Mouse (Mus musculus) intestine, embryonic 15.5 days (tissue): ENCODE results near the gene Parvg. TPM values are rescaled to one million over a fixed set of nuclear protein-coding genes. Genes with fewer than 3 reads are reported as not detected.

ENCODE experiments used
- ATAC-seq: fragments of 200-750 bp; cut with Nextera tagmentation; 2 replicates; pipeline ENCODE4 v1.8.0; 2017; ENCODE audit warnings: moderate TSS enrichment, moderate library complexity
- H3K27ac ChIP-seq: fragments of 300-500 bp; sonication (generic); 2 replicates; pipeline ENCODE4 v1.5.1; 2015; ENCODE audit warnings: mild to moderate bottlenecking, inconsistent platforms
- H3K27me3 ChIP-seq: fragments of 300-500 bp; sonication (generic); replicated peaks from 2 replicates; pipeline ENCODE4 v1.6.1; 2015; ENCODE audit warnings: inconsistent platforms
- H3K36me3 ChIP-seq: fragments of 300-500 bp; sonication (generic); 2 replicates; pipeline ENCODE4 v1.6.1; 2015; ENCODE audit warnings: inconsistent platforms
- H3K4me1 ChIP-seq: fragments of 300-500 bp; sonication (generic); replicated peaks from 2 replicates; pipeline ENCODE4 v1.6.1; 2015; ENCODE audit warnings: inconsistent platforms
- H3K4me2 ChIP-seq: fragments of 300-500 bp; sonication (generic); replicated peaks from 2 replicates; pipeline ENCODE4 v1.6.1; 2015; ENCODE audit warnings: mild to moderate bottlenecking, inconsistent platforms
- H3K4me3 ChIP-seq: fragments of 300-500 bp; sonication (generic); replicated peaks from 2 replicates; pipeline ENCODE4 v1.5.1; 2015; ENCODE audit warnings: inconsistent platforms
- H3K9ac ChIP-seq: fragments of 300-500 bp; sonication (generic); 2 replicates; pipeline ENCODE4 v1.6.1; 2015; ENCODE audit warnings: inconsistent platforms
- H3K9me3 ChIP-seq: fragments of 300-500 bp; sonication (generic); 2 replicates; pipeline ENCODE4 v1.6.1; 2016; ENCODE audit warnings: inconsistent platforms
- WGBS: fragments of 180-500 bp; shearing (Covaris S2); methylation state at CpG from one replicate; pipeline ENCODE4 v1.1.7; 2015; 5-methylcytosine and 5-hydroxymethylcytosine counted together
- polyA plus RNA-seq: library from polyadenylated mRNA; unstranded; fragments of >200 nt; fragmentation: Nextera tagmentation; extraction: Ambion mirVana; gene quantifications from 2 replicates; pipeline ENCODE4 v1.2.1, GENCODE M21; 2015

Gene Parvg
- polyA plus RNA-seq, 1 experiment from 2014 or later, result 3.0 TPM

DNA sequence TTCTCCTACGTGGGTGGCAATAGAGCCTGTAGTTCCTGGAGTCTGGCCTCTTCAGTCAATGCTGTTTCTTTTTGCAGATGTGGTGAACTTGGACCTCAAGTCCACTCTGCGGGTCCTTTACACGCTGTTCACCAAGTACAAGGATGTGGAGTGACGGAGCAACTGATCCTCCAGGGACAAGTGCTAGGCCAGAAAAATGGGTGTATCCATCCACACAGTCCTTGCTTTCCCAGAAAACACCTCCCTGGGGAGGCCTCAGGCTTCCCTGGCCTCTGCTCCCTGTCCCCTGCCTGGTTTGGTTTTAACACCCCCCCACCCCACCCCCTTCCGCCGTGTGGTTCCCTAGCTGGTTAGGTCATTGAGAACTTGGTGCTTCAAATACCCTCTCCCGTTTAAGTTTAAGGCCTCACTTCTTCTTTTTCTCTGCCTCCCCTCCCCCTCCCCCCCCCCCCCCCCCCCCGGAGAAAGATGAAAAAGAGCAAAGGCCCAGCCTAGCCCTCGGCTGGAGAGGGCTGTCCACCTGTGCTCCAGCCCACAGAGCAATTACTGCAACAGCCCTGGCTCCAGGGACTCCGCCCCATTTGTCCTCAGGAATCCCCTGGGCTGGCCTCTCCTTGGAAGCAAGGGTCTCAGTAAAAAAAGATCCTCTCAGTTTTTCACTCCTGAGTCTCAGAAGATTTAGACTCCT, 10.8 kb upstream of the Parvg start:
- ATAC-seq, result peak; percentile 42; the same call in 1 of the 2 replicates
- WGBS, result 48% methylated on average over 10 of the region's 10 CpGs

GRCm38 (mm10) chr15:84313566-84313878, 10.3 kb upstream of the Parvg start:
- H3K4me1 ChIP-seq, result peaks cover 32% of the 10 kb centered on the region
- no peaks in the 10 kb centered on the region for H3K36me3 ChIP-seq
- 33% methylated on average over 9 of the region's 9 CpGs for WGBS
- no peaks in the 10 kb centered on the region for H3K9me3 ChIP-seq
- H3K4me3 ChIP-seq, result no peak overlapping the region
- no peak overlapping the region for H3K4me2 ChIP-seq
- no peak overlapping the region for H3K9ac ChIP-seq
- ATAC-seq, result peak; percentile 27; the same call in 1 of the 2 replicates
- H3K27me3 ChIP-seq, result no peaks in the 10 kb centered on the region
- 0 out of 2 replicates have a peak overlapping the region, but pooled peaks have one; percentile 18 for H3K27ac ChIP-seq

More for the DNA sequence above, 10.8 kb upstream of the Parvg start:
- Histone ChIP-seq H3K9me3 (no peaks in the 10 kb centered on the region), H3K9ac (no peak overlapping the region), H3K4me2 (no peak overlapping the region), H3K36me3 (no peaks in the 10 kb centered on the region), H3K4me1 (peaks cover 32% of the 10 kb centered on the region), H3K27ac (no peak overlapping the region), H3K4me3 (no peak overlapping the region), H3K27me3 (no peaks in the 10 kb centered on the region)

GRCm38 (mm10) chr15:84314420-84315080, 9.3 kb upstream of the Parvg start:
- Histone ChIP-seq H3K9ac (no peak overlapping the region), H3K4me1 (peaks cover 32% of the 10 kb centered on the region), H3K27me3 (no peaks in the 10 kb centered on the region), H3K9me3 (no peaks in the 10 kb centered on the region), H3K27ac (no peak overlapping the region), H3K36me3 (no peaks in the 10 kb centered on the region), H3K4me2 (no peak overlapping the region), H3K4me3 (no peak overlapping the region)
- WGBS, result 54% methylated on average over 18 of the region's 18 CpGs
- no peak for ATAC-seq

GRCm38 (mm10) chr15:84315276-84316046, 8.4 kb upstream of the Parvg start:
- ATAC-seq, result 0 out of 2 replicates have a peak, but pooled peaks have one; percentile 39
- Histone ChIP-seq H3K4me2 (no peak overlapping the region), H3K36me3 (no peaks in the 10 kb centered on the region), H3K27me3 (no peaks in the 10 kb centered on the region), H3K4me3 (no peak overlapping the region), H3K9me3 (no peaks in the 10 kb centered on the region), H3K27ac (no peak overlapping the region), H3K4me1 (peaks cover 32% of the 10 kb centered on the region), H3K9ac (no peak overlapping the region)
- WGBS, result 45% methylated on average over 15 of the region's 15 CpGs

DNA sequence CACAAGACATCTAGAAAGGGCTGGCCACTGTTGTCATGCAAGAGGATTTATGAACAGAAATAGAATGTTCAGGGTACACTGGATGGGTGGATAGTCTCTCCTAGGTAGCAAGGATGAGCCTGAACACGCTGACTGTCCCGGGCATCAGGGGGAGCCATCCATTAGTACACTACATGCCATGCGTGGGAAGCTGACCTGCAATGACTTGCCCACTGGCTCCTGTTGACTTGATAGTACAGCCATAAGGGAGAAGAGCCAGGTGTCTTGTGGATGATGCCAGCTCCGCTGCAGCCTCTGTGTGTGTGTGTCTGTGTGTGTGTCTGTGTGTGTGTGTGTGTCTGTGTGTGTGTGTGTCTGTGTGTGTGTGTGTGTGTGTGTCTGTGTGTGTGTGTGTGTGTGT, 4.4 kb upstream of the Parvg start:
- Histone ChIP-seq H3K27ac (no peak overlapping the region), H3K36me3 (no peaks in the 10 kb centered on the region), H3K4me1 (peaks cover 9% of the 10 kb centered on the region), H3K9ac (no peak overlapping the region), H3K4me3 (no peak overlapping the region), H3K4me2 (no peak overlapping the region), H3K9me3 (no peaks in the 10 kb centered on the region), H3K27me3 (no peaks in the 10 kb centered on the region)
- ATAC-seq, result no peak
- WGBS, result 95% methylated on average over 4 of the region's 4 CpGs

DNA sequence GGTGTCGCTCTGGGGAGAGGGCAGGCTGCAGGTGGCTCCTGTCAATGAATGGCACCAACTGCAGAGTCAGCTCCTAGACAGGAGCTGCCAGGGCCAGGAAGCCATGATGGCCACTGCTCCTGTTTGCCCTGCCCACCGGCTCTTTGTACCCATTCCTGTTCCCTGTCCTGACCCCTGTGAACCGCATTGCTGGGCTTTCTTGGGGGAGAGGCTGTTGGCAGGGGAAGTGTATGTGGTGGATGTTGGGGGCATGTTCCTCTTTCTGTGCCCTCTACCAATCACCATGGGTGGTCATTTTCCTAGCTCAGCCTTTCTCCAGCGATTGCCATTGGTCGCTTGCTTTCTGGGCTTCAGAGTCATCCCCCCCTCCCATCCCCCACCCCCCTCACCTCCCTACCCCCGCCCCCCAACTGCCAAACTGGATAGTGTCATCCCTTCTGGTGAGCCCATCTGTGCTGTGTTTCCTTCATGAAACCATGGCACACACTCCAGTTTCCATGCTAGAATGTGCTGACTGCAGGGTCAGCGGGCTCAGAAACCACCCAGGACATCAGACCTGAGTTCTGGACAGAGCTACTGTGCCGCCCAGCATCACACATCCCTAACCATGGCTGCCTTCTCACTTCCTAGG, 2.2 kb upstream of the Parvg start:
- Histone ChIP-seq H3K9ac (no peak overlapping the region), H3K4me3 (no peak overlapping the region), H3K27ac (no peak overlapping the region), H3K36me3 (no peaks in the 10 kb centered on the region), H3K9me3 (no peaks in the 10 kb centered on the region), H3K4me2 (no peak overlapping the region), H3K27me3 (no peaks in the 10 kb centered on the region), H3K4me1 (no peaks in the 10 kb centered on the region)
- no peak for ATAC-seq
- 79% methylated on average over 8 of the region's 8 CpGs for WGBS

DNA sequence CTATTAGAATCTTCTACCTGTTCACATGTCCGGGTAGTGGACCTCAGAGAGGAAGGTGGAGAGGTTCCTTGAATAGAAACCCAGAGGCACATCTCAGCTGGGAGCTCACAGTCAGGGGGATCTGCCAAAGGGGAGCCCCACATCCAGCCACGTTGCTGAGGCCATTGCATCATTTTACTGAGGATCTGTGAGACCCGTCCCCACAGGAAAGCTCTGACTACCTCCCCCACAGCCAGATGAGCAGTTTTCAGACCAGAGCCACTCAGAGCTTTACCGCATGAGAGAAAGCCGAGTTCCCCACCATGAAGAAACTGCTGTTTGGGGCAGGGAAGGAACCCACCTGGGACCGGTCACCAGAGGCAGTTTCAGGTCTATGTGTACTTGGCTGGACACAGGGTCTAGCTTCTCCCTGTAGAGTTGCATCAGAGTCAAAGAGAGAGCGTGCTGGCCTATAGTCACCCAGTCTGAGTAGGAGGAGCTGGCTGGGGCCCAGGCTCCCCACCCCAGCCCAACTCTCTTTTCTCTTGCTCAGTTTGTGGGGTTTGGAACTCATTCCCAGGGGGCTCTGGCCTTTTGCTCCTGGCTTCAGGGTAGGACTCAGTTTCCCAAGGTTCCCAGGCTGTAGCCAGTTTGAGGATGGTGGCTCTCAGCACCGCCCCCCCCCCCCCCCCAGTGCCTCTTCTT, 1.2 kb downstream of the Parvg start:
- Histone ChIP-seq H3K4me2 (no peak overlapping the region), H3K4me1 (no peaks in the 10 kb centered on the region), H3K9ac (no peak overlapping the region), H3K9me3 (no peaks in the 10 kb centered on the region), H3K27ac (no peak overlapping the region), H3K4me3 (no peak overlapping the region), H3K27me3 (no peaks in the 10 kb centered on the region), H3K36me3 (no peaks in the 10 kb centered on the region)
- ATAC-seq, result no peak
- 63% methylated on average over 8 of the region's 8 CpGs for WGBS

DNA sequence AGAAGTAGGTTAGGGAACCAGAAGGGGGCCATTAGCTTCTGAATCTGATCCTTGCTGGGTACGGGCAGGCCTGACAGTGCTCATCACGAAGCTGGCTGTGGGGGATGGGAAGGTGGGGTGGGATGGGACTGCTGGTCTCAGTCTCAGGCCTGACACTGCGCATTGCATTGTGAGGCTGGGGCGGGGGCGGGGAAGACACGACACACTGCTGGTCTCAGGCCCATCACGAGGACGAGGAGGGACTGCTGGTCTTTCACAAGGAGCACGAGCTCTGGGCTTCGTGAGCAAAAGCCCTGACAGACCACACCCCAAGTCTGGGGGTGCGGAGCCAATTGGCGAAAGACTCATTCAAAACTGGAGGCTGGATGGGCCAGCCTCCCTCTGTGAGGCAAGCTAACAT, 1.9 kb downstream of the Parvg start:
- 55% methylated on average over 12 of the region's 12 CpGs for WGBS
- Histone ChIP-seq H3K9ac (no peak overlapping the region), H3K36me3 (no peaks in the 10 kb centered on the region), H3K4me3 (no peak overlapping the region), H3K27me3 (no peaks in the 10 kb centered on the region), H3K4me1 (no peaks in the 10 kb centered on the region), H3K27ac (no peak overlapping the region), H3K4me2 (no peak overlapping the region), H3K9me3 (no peaks in the 10 kb centered on the region)
- no peak for ATAC-seq

GRCm38 (mm10) chr15:84328870-84329269, 5.0 kb downstream of the Parvg start:
- H3K27me3 ChIP-seq, result no peaks in the 10 kb centered on the region
- H3K9me3 ChIP-seq, result no peaks in the 10 kb centered on the region
- no peak overlapping the region for H3K27ac ChIP-seq
- H3K9ac ChIP-seq, result no peak overlapping the region
- no peak overlapping the region for H3K4me2 ChIP-seq
- H3K4me3 ChIP-seq, result no peak overlapping the region
- H3K4me1 ChIP-seq, result no peaks in the 10 kb centered on the region
- no peak for ATAC-seq
- H3K36me3 ChIP-seq, result no peaks in the 10 kb centered on the region
- WGBS, result 71% methylated on average over 10 of the region's 10 CpGs

DNA sequence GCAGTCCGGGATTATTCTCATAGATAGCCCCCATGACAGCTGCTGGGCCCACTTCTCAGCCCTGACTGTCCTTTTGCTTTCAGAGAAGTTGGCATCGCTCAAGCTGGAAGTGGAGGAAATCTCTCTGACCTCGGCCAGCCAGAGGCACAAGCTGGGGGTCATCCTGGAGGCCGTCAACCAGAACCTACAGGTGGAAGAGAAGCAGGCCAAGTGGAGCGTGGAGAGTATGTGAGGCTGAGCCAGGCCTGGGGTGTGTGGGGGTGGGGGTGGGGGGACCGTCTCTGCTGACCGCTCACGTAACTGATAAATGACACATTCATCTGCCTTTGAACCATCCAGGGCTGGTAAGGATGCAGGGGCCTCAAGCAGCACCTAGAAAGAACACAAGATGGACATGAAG, 6.1 kb downstream of the Parvg start:
- H3K36me3 ChIP-seq, result no peaks in the 10 kb centered on the region
- no peaks in the 10 kb centered on the region for H3K9me3 ChIP-seq
- 78% methylated on average over 8 of the region's 8 CpGs for WGBS
- no peaks in the 10 kb centered on the region for H3K4me1 ChIP-seq
- no peaks in the 10 kb centered on the region for H3K27me3 ChIP-seq
- H3K27ac ChIP-seq, result no peak overlapping the region
- no peak for ATAC-seq
- H3K4me2 ChIP-seq, result no peak overlapping the region
- H3K4me3 ChIP-seq, result no peak overlapping the region
- no peak overlapping the region for H3K9ac ChIP-seq

DNA sequence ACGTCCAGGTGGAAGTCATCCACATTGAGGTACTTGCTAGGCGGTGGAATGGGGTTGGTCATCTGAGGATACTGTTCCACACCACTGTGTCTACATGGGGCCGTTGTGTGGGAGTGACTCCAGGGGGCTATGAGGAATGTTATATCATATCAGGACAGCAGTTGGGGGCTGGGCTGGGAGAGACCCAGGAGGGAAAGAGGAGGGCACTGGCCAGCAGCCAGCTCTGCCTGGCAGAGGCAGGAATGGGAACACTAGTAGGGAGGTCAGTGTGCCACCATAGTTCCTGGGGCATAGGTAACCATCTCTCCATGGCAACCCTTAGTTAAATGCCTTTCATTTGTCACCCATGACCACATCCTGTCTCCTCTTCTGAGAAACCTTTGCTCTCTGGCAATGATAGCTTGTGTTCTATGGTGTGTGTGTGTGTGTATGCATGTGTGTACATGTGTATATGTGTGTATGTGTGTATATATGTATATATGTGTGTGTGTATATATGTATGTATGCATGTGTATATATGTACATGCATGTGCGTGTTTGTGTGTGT, 7.3 kb downstream of the Parvg start:
- H3K4me3 ChIP-seq, result no peak overlapping the region
- H3K9me3 ChIP-seq, result no peaks in the 10 kb centered on the region
- no peaks in the 10 kb centered on the region for H3K36me3 ChIP-seq
- ATAC-seq, result no peak
- H3K4me1 ChIP-seq, result no peaks in the 10 kb centered on the region
- no peak overlapping the region for H3K27ac ChIP-seq
- no peak overlapping the region for H3K9ac ChIP-seq
- WGBS, result 71% methylated on average over 4 of the region's 4 CpGs
- no peaks in the 10 kb centered on the region for H3K27me3 ChIP-seq
- no peak overlapping the region for H3K4me2 ChIP-seq
